Mouse (Mus musculus) neural tube, embryonic 14.5 days (tissue): Measurements from ENCODE around the gene Celf1. TPM values are rescaled to one million over a fixed set of nuclear protein-coding genes. Genes with fewer than 3 reads are reported as not detected.

Source experiments
- ATAC-seq: fragments of 200-750 bp; cut with Nextera tagmentation; 2 replicates; pipeline ENCODE4 v1.8.0; 2017; ENCODE audit warnings: low read depth, mild to moderate bottlenecking, moderate TSS enrichment, moderate library complexity
- H3K27ac ChIP-seq: fragments of 300-500 bp; sonication (generic); 2 replicates; pipeline ENCODE4 v1.5.1; 2014; ENCODE audit warnings: low read depth, mild to moderate bottlenecking, control low read depth, low read length, moderate library complexity, mixed read lengths
- H3K27me3 ChIP-seq: fragments of 300-500 bp; sonication (generic); 2 replicates; pipeline ENCODE4 v1.6.1; 2014; ENCODE audit warnings: low read length; ENCODE audit not compliant: control insufficient read depth, insufficient read depth
- H3K36me3 ChIP-seq: fragments of 300-500 bp; sonication (generic); 2 replicates; pipeline ENCODE4 v1.6.1; 2014; ENCODE audit warnings: low read length, mixed read lengths; ENCODE audit not compliant: control insufficient read depth, insufficient read depth
- H3K4me1 ChIP-seq: fragments of 300-500 bp; sonication (generic); 2 replicates; pipeline ENCODE4 v1.6.1; 2014; ENCODE audit warnings: low read length; ENCODE audit not compliant: control insufficient read depth, insufficient read depth
- H3K4me2 ChIP-seq: fragments of 300-500 bp; sonication (generic); 2 replicates; pipeline ENCODE4 v1.6.1; 2014; ENCODE audit warnings: mild to moderate bottlenecking, low read depth, low read length, control low read depth
- H3K4me3 ChIP-seq: fragments of 300-500 bp; sonication (generic); 2 replicates; pipeline ENCODE4 v1.5.1; 2014; ENCODE audit warnings: low read depth, low read length, control low read depth, mixed read lengths
- H3K9ac ChIP-seq: fragments of 300-500 bp; sonication (generic); replicated peaks from 2 replicates; pipeline ENCODE4 v1.6.1; 2014; ENCODE audit warnings: low read depth, mild to moderate bottlenecking, control low read depth, low read length, mixed read lengths
- H3K9me3 ChIP-seq: fragments of 300-500 bp; sonication (generic); 2 replicates; pipeline ENCODE4 v1.6.1; 2016; ENCODE audit warnings: low read length; ENCODE audit not compliant: control insufficient read depth
- WGBS: fragments of 180-500 bp; shearing (Covaris S2); extraction: QIAGEN DNeasy Blood & Tissue Kit; methylation state at CpG from one replicate; pipeline ENCODE4 v1.1.7; 2014; 5-methylcytosine and 5-hydroxymethylcytosine counted together
- polyA plus RNA-seq: library from polyadenylated mRNA; unstranded; fragments of >200 nt; fragmentation: Nextera tagmentation; extraction: Ambion mirVana; gene quantifications from 2 replicates; pipeline ENCODE4 v1.2.1, GENCODE M21; 2014

Celf1 gene
- polyA plus RNA-seq, 1 experiment from 2014 or later: 77.6 TPM

- Histone ChIP-seq H3K9me3 (no peaks in the 10 kb centered on the region), H3K4me1 (no peaks in the 10 kb centered on the region), H3K27me3 (no peaks in the 10 kb centered on the region), H3K4me2 (no peak overlapping the region), H3K27ac (no peak overlapping the region), H3K9ac (no peak overlapping the region), H3K36me3 (peaks cover 4% of the 10 kb centered on the region; the same call in 1 of the 2 replicates), H3K4me3 (no peak overlapping the region)
- 49% methylated on average over 2 of the region's 2 CpGs for WGBS
- ATAC-seq: no peak
Observed at GRCm38 (mm10) chr2:91023131-91023530, 82.9 kb downstream of the Celf1 start.

GRCm38 (mm10) chr2:91023956-91024355 is 83.8 kb downstream of the Celf1 start:
- peak; percentile 38; the same call in 1 of the 2 replicates for ATAC-seq
- WGBS: 95% methylated on average over 1 of the region's 1 CpGs
- H3K36me3 ChIP-seq: peaks cover 4% of the 10 kb centered on the region; the same call in 1 of the 2 replicates

DNA sequence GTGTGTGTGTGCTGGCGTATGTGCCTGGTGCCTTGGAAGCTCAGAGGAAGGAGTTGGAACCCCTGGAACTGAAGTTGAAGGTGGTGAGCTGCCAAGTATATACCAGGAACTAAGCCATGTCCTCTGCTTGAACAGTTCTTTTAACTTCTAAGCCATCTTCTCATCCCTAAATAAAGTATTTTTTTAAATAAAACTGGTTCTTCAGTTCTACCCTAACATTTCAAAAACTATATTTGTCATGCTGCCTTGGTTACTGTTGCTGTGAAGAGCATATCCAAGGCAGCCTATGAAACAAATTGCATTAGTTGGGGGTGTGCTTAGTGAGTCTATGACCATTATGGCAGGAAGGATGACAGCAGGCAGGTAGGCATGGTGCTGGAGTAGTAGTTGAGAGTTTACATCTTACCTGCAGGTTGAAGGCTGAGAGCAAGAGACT is 84.9 kb downstream of the Celf1 start:
- 92% methylated on average over 1 of the region's 1 CpGs for WGBS

More at GRCm38 (mm10) chr2:91023956-91024355, 83.8 kb downstream of the Celf1 start:
- Histone ChIP-seq H3K27me3 (no peaks in the 10 kb centered on the region), H3K4me2 (no peak overlapping the region), H3K27ac (no peak overlapping the region), H3K4me1 (no peaks in the 10 kb centered on the region), H3K9ac (no peak overlapping the region), H3K4me3 (no peak overlapping the region), H3K9me3 (no peaks in the 10 kb centered on the region)

DNA sequence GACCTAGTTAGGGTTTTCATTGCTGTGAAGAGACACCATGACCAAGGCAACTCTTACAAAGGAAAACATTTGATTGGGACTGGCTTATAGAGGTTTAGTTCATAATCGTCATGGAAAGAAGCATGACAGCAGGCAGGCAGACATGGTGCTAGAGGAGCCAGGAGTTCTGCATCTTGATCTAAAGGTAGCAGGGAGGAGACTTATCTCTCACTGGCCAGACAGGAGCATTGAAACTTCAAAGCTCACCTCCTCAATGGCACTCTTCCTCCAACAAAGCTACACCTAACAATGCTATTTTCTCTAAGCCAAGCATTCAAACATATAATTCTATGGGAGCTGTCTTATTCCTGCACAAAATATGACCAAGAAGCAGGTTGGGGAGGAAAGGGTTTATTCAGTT is 86.3 kb downstream of the Celf1 start:
- Histone ChIP-seq H3K4me3 (no peak overlapping the region), H3K36me3 (no peaks in the 10 kb centered on the region), H3K4me2 (no peak overlapping the region), H3K27me3 (no peaks in the 10 kb centered on the region), H3K4me1 (no peaks in the 10 kb centered on the region), H3K27ac (no peak overlapping the region), H3K9me3 (no peaks in the 10 kb centered on the region), H3K9ac (no peak overlapping the region)
- ATAC-seq: no peak
- WGBS: 74% methylated on average over 1 of the region's 1 CpGs

More for the DNA sequence above, 84.9 kb downstream of the Celf1 start:
- no peak overlapping the region for H3K27ac ChIP-seq
- H3K9ac ChIP-seq: no peak overlapping the region
- no peak overlapping the region for H3K4me3 ChIP-seq
- no peaks in the 10 kb centered on the region for H3K9me3 ChIP-seq
- H3K36me3 ChIP-seq: no peaks in the 10 kb centered on the region; the same call in 1 of the 2 replicates
- H3K4me2 ChIP-seq: no peak overlapping the region
- H3K27me3 ChIP-seq: no peaks in the 10 kb centered on the region
- H3K4me1 ChIP-seq: no peaks in the 10 kb centered on the region
- ATAC-seq: no peak

DNA sequence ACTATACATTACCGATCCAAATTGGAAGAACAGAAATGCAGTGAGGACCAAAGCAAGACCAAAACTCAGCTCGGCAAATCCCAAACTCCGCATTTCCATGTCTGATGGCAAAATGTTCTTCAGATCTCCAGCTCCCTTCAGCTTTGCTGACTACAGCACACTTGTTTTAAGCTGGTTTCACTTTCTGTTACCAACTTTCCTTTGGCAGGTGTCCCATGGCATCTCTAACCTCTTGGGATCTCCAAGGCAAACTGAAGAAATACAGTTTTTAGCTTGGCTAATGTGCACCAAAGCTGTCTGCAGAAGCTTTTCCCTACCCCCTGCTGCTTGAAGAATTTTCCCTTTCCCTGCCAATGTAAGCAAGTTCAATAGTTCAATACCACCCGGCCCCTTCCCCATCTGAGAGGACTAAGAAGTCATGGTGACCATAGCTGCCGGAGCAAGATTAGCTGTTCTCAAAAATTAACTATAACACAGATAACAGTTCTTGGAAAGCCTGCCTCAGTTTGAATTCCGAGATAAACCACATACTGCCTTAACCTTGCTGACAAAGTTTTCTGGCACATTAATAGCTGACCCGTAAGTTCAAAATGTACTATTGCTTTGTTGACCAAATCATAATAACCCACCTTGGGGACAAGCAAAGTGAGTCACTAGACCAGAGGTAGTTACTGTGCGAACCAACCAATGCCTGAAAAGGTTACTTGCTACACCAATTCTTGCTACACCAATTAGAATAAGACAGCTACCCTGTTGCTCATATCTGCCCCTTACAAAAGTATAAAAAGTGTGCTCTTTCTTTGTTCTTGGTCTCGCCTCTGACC is 87.4 kb downstream of the Celf1 start:
- Histone ChIP-seq H3K4me2 (no peak overlapping the region), H3K9me3 (no peaks in the 10 kb centered on the region), H3K4me1 (no peaks in the 10 kb centered on the region), H3K9ac (no peak overlapping the region), H3K27ac (no peak overlapping the region), H3K27me3 (no peaks in the 10 kb centered on the region), H3K4me3 (no peak overlapping the region), H3K36me3 (no peaks in the 10 kb centered on the region)
- ATAC-seq: no peak
- 75% methylated on average over 9 of the region's 9 CpGs for WGBS

- Histone ChIP-seq H3K36me3 (no peaks in the 10 kb centered on the region), H3K4me1 (no peaks in the 10 kb centered on the region), H3K9ac (no peak overlapping the region), H3K4me2 (no peak overlapping the region), H3K27me3 (no peaks in the 10 kb centered on the region), H3K9me3 (no peaks in the 10 kb centered on the region), H3K27ac (no peak overlapping the region), H3K4me3 (no peak overlapping the region)
- 88% methylated on average over 4 of the region's 4 CpGs for WGBS
- no peak for ATAC-seq
Observed at GRCm38 (mm10) chr2:91031216-91031615, 91.0 kb downstream of the Celf1 start.

DNA sequence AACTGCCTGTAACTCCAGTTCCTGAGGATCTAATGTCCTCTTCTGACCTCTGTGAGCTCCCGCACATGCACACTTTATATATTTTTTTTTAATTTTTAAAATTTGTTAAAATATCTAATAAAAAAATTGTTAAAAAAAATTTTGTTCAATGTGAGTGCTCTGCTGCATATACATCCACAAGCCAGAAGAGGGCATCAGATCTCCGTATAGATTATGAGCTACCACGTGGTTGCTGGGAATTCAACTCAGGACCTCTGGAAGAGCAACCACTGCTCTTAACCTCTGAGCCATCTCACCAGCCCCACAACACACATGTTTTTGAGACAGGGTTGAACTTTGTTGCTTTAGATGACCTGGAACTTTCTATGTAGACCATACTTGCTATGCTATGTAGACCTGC is 92.8 kb downstream of the Celf1 start:
- Histone ChIP-seq H3K4me2 (no peak overlapping the region), H3K9ac (no peak overlapping the region), H3K9me3 (no peaks in the 10 kb centered on the region), H3K4me1 (no peaks in the 10 kb centered on the region), H3K27ac (no peak overlapping the region), H3K4me3 (no peak overlapping the region), H3K36me3 (no peaks in the 10 kb centered on the region), H3K27me3 (no peaks in the 10 kb centered on the region)
- no peak for ATAC-seq
- WGBS: 16% methylated on average over 3 of the region's 3 CpGs

DNA sequence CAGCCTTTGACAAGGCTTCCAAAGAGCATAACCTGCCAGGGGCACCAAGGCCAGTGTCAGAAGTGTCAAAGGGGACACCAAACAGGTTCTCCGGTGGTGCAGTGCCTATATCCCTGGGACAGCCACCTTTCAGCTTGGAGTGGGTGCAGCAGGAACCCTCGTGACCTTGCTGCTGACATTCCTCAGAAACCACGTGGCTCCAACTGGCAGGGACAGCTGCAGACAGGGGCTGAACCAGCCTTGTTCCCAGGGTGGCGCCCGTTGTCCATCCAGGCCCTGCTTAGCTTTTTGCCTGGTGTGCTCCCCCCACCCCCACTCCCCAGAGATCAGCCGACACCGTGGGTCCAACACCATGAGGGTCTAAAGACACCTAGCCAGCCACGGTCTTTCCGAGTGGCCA is 95.2 kb downstream of the Celf1 start, which contains the start of gene Rapsn:
Gene Rapsn, plus strand, starts transcription at position 236 of the 400 bp plus-strand sequence.
- Histone ChIP-seq H3K9ac (no peak within 1 kb of the TSS), H3K9me3 (no peaks in the 10 kb centered on the region), H3K36me3 (no peaks in the 10 kb centered on the region), H3K4me3 (no peak within 1 kb of the TSS), H3K27ac (no peak within 1 kb of the TSS), H3K4me2 (no peak within 1 kb of the TSS), H3K4me1 (no peaks in the 10 kb centered on the region), H3K27me3 (no peaks in the 10 kb centered on the region)
- ATAC-seq: no peak
- 72% methylated on average over 9 of the region's 9 CpGs for WGBS

- no peaks in the 10 kb centered on the region for H3K4me1 ChIP-seq
- H3K36me3 ChIP-seq: no peaks in the 10 kb centered on the region
- H3K27me3 ChIP-seq: no peaks in the 10 kb centered on the region
- H3K4me2 ChIP-seq: no peak overlapping the region
- WGBS: 78% methylated on average over 8 of the region's 8 CpGs
- no peak for ATAC-seq
- no peak overlapping the region for H3K9ac ChIP-seq
- H3K9me3 ChIP-seq: no peaks in the 10 kb centered on the region
- H3K27ac ChIP-seq: no peak overlapping the region
- no peak overlapping the region for H3K4me3 ChIP-seq
Observed at GRCm38 (mm10) chr2:91041786-91042185, 101.6 kb downstream of the Celf1 start.
